Mouse (Mus musculus): ENCODE measurements around the gene Pex5. TPM values are rescaled to one million over a fixed set of nuclear protein-coding genes. Genes with fewer than 3 reads are reported as not detected.

Pex5 gene
- total RNA-seq (2021) = 99.4 and 106 TPM in 2 replicates
- long read RNA-seq, experiment 1, transcript Pex5-201 (16 exons, 3,139 nt) = minor isoform, 56 of 178 reads
- long read RNA-seq, experiment 1, transcript Pex5-202 (15 exons, 3,073 nt) = major isoform, 84 of 178 reads
- long read RNA-seq, experiment 1, partial matches to known transcripts = 13 of 178 reads
- long read RNA-seq, experiment 1, other reads (novel, unspliced or antisense) = 22 of 178 reads
- long read RNA-seq, experiment 2, transcript Pex5-202 (15 exons, 3,073 nt) = major isoform, 80 of 192 reads
- long read RNA-seq, experiment 2, transcript Pex5-201 (16 exons, 3,139 nt) = minor isoform, 57 of 192 reads
- long read RNA-seq, experiment 2, partial matches to known transcripts = 15 of 192 reads
- long read RNA-seq, experiment 2, other reads (novel, unspliced or antisense) = 38 of 192 reads

- DNase-seq = peak; percentile 98
These were observed at the start of gene Pex5 for GRCm38 (mm10) chr6:124414927-124415325. Gene Pex5 (minus strand): TSS chr6:124415067.

- DNase-seq = no peak
These were observed 49.0 kb upstream of the Pex5 start for GRCm38 (mm10) chr6:124463881-124464291.

DNA sequence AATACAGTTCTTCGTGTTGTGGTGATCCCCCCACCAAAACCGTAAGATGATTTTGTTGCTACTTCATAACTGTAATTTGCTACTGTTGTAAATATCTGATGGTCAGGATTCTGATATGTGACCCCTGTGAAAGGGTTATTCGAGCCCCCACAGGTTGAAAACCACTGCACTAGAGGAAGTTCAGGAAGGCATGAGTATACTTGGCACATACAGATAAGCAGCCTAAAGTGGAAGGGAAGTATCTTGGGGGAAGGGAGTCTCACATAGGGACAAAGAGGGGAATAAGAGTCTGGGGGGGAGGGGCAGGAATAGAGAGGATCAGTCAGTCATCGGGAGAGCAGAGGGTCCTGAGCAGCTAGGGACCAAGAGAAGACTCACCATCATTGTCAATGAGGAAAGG, 44.5 kb upstream of the Pex5 start:
- no peak for DNase-seq

DNA sequence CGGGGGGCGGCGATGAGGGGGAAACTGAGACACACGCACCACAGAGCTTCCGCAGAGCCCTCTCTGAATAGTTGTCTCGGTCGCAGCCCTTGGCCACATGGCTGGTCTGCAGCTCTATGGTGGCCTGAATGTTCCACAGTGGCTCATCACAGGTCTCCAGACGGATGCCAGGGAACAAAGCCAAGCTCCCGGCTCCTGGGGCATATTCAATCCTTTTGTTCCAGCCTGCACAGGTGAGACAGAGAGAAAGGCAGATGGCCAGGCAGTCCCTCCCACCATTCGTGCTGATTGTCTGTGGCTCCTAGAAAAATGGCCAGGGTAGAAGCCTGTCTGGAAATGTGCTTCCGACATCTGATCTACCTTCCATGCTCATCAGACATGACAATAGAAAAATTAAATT, 43.6 kb upstream of the Pex5 start:
- DNase-seq = no peak

DNA sequence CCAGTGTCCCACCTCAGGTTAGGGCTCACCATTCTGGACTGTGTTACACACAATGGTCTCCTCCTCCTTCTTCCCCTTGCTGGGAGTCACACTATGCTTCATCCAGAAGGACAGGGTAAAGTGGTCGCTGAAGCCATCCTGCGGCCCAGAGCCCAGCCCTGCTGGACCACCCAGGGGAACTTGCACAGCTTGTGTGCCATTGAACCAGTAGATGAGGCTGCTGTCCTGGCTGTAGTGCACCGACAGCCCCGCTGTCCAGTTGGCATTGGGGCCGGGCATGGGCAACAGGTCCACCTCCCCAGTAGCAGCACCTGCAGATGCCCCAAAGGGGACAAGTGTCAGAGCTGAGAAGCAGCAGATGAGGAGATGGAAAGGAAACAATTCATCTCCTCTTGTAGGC, 43.0 kb upstream of the Pex5 start:
- no peak for DNase-seq

DNA sequence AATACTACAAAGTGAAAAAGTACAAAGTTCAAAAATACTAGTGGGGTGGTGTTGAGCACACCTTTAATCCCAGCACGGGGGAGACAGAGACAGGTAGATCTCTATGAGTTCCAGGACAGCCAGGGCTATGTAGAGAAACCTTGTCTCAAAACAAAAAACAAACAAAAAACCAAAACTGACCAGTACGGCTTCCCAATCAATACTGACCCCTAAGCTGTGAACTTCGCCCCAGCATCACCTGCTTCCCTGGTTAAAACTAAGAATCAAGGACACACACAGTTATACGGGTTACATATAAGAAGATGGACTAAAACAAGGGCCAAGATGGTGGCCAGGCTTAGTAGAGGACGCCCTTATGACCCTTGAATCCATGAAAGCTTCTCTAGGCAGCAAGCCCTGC, 41.4 kb upstream of the Pex5 start:
- DNase-seq = no peak

DNA sequence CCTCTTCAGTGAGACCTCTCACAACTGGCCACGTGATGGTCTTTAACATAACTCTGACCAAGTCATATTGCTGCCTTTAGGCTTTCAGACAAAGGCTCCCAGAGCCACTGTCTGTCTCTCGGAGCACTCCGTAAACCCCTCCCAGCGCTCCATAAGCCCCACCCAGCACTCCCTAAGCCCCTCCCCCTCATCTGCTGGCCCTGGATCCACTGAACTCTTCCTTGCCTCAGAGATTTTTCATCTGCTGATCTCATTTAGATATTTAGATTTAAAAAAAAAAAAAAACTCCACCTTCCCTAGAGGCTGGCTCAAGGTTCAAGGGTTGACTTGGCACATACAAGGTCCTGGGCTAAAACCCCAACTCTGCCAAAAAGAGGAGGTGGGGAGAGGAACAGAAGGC, 38.9 kb upstream of the Pex5 start:
- DNase-seq = peak; percentile 54

GRCm38 (mm10) chr6:124451995-124452394, 37.1 kb upstream of the Pex5 start:
- no peak for DNase-seq

DNA sequence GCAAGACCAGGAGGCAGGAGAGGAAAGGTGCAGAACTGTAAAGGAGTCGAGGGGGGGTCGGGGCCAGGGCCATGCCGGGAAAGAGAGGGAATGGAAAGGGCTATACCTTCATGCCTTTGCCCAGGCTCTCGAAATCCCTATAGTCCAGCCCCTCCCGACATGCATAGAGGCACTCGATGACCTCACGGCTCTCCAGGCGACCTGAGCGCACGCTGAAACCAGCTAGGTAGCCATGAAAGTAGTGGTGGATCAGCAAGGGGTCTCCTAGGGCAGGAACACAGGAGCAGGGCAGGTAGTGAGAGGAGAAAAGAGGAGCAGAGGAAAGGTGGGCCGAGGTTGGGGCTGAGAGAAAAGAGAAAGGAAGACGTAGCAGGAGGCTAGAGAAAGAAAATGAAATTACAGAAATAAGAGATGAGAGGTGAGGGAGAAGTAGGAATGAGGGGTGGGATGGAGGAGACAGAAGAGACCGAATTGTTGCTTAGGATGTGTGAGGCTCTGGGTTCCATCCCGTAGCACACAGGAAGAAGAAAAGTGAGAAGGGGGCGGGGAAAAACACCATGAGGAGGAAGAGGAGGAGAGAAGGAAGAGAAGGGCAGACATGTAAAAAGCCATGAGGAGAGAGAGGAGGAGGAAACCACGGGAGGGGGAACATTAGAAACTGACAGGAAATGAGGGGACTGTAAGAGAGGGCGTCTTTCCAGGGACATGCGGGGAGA, 35.0 kb upstream of the Pex5 start:
- no peak for DNase-seq

DNA sequence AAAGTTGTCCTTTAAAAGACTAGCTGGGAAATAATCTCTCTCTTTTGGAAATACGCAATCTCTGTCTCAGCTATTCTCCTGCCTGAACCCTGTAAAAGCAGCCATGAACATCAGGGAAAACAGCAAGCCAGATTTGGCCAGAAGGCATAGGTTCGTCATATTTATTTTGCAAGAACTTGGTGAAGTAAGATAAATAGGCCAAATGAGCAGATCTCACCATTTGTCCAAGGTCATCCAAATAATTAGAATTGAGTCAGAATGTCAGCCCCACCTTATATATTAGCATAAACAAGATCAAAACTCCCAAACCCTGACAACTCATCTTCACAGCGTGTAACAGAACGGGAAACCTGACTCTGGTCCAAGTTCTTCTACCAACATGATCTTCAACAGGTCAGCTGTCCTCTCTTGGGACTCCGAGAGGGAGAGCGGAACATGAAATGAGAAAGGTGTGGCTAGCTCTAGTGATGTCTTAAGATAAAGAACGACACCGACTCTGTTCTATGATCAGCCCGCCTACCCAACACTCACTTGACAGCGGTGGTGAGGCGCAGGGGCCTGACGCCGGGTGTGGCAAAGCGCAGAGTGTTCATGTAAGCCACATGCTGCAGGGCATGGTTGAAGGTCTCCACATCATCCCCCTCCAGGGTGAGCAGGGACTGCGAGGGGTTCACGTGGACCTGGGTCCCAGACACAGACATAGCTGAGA, 34.2 kb upstream of the Pex5 start:
- no peak for DNase-seq

DNA sequence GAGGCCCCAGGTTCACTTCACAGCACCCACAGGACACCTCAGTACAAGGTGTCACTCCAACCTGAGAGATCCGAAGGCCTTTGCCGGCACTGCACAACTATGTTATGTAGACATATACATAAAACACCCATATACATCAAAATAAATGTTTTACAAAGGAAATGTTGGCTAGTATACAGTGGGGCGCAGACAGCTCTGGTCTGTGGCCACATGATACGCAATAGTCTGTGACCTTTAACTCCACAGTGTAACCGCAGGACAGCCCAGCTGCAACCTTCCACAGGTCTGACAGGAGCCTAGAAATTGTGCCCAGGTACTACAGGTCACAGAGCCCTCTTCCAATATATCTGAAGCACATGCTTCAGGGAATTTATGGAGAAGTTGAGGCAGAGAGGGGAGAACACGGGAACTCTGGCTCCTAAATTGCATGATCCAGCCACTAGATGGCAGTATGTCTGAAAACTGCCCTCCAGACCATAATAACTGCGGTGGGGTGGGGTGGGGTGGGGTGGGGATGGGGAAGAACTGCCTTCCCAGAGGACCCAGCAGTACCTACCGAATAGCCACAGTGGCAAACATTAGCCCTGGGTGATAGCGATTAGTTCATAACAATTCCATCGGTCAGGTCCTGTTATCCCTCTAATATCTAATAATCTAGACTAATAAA, 33.5 kb upstream of the Pex5 start:
- DNase-seq = no peak

GRCm38 (mm10) chr6:124447356-124447755, 32.5 kb upstream of the Pex5 start:
- no peak for DNase-seq

- DNase-seq = no peak
These were observed 31.6 kb upstream of the Pex5 start for GRCm38 (mm10) chr6:124446459-124446858.

- DNase-seq = no peak
These were observed 31.2 kb upstream of the Pex5 start for GRCm38 (mm10) chr6:124446024-124446423.

GRCm38 (mm10) chr6:124443338-124443737, 28.5 kb upstream of the Pex5 start:
- no peak for DNase-seq

DNA sequence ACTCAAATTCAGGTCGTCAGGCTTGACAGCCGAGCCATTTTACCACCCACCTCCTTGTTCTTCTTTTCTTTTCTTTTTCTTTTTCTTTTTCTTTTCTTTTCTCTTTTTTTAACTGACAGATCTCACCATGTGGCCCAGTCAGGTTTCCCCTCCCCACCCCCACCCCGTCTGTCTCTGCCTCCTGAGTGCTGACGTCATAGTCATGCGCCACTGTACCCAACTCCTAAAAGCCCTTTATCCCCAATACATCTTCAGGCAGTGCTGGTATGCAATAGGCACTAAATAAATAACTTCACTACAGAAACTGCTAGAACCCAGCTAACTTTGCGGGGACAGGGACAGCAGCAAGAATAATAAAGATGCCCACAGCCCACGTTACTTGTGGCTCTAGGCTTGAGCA, 21.4 kb upstream of the Pex5 start:
- DNase-seq = no peak

DNA sequence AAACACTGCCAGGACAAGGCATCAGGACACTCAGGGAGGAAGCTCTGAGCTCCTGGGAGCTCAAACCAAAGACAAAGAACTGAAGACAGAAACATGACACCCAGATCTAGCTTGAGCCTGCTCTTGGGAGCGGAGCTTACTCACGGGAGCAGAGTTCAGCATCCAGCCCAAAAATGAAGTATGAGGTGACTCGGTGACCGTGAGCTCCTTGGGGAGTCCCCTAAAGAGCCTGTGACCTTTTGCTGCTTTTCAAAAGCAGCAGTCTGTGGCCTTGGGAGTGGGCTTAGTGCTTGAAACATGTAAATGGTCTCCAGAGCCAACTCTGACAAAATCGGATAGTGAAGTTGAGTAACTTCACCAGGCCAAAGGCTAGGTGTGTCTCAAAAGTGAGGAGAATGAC, 20.3 kb upstream of the Pex5 start:
- DNase-seq = peak; percentile 62

DNA sequence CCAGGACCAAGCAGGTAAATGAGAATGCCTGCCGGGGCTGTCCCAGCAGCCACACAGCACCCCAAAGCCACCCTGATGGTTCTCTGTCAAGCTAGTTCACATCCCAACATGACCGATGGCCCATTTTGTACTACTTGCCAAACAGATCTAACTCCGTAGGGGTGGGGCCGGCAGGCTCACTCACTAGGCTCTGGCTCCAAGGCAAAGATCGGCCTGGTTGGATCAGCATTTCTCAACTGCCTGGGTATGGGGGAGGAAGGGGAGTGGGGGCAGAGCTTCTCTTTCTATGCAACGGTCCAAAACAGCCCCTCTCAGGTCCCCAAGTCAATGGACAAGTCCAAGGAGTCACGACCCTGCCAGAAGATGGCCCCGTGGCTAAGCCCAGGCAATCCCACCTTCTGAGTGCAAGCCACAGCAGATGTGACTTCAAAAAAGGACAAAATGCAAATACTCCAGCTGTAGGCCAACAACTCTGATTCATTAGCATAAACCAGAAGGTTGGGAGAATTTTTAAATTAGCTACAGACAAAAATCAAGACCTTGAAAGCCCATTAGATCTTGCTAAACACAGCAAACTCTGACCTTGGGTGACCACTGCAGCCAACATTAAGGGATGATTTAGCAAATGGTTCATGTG, 18.9 kb upstream of the Pex5 start:
- peak; percentile 60 for DNase-seq

DNA sequence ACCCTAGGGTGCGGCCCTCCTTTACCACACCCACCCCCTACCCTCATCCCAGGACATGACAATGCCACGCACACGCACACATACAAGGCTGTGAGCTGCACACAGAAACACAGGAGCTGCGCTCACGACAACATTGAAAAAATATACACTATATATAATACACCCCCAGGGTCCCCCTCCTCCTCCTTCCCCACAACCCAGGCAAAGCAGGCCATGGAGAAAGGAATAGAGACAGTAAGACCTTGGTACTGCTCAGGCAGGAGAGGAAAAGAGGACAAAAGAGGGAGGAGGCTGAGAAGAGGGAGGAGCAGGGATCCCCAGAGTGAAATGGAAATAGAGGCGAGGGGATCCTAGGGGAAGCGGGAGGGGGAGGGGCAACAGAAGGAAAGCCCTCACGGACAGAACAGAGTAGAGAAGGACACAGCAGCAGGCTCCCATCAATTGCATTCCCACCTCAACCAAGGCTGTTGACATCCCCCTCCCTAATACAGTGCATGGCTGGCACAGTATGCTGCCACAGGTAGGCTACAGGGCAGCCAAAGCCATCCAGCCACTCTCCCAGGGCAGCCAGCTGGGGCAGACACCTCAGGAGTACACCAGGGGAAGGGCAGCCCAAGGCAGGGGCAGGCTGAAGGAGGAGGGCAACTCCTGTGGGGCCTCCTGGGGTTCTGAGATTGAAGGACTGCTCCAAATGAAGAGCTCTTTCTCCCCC, 16.1 kb upstream of the Pex5 start:
- DNase-seq = peak; percentile 35

- peak; percentile 7 for DNase-seq
These were observed 15.5 kb upstream of the Pex5 start for GRCm38 (mm10) chr6:124430379-124430778.

All from adrenal gland, postnatal 14 days (tissue).